Mouse (Mus musculus) testis, adult 10 weeks (tissue): Measurements from ENCODE around the gene Cyp11a1. TPM values are rescaled to one million over a fixed set of nuclear protein-coding genes. Genes with fewer than 3 reads are reported as not detected.

ENCODE experiments used
- polyA plus RNA-seq: library from polyadenylated mRNA; stranded (reverse); fragments of 350-450 nt; fragmentation: Illumina TruSeq; extraction: RNeasy Lipid Tissue Mini Kit (QIAGEN cat#74804); gene quantifications from one replicate; pipeline ENCODE4 v1.2.3, GENCODE M21; 2014; ENCODE audit warnings: low read depth, low replicate concordance

Cyp11a1 gene
- 32.6 TPM for polyA plus RNA-seq

GRCm38 (mm10) chr9:58005753-58006461, at the start of gene Cyp11a1:
Cyp11a1 (plus strand) TSS chr9:58006411.

DNA sequence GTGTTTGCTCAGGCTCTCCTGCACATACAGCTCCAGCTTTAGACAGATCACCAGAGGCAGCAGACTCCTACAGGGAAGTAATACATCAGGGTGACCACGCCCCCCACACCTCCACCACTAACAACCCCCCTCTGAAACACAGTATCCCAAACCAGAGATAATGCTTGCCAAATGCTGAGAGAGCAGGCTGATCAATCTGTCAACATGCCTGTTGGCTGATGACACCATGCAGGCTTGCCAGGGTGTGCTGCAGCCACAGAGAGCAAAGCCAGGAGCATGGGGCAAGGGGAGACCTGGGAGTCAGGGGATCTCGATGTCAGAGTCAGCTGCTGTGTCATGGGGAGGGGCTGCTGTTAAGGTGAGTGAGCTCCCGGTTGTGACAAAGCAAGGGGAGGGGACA, 57.3 kb downstream of the Cyp11a1 start, which contains the start of gene Stra6:
Gene Stra6, plus strand, starts transcription at position 258 of the 400 bp plus-strand sequence.

Other genes starting within 250 kb of the Cyp11a1 start
- 98.7 TPM for gene Clk3, start 240.6 kb upstream of the Cyp11a1 start, polyA plus RNA-seq
- gene Arid3b, start 169.6 kb upstream of the Cyp11a1 start, polyA plus RNA-seq: 14.5 TPM
- gene Ubl7, start 95.4 kb upstream of the Cyp11a1 start, polyA plus RNA-seq: 591 TPM
- 5.1 TPM for gene Sema7a, start 66.3 kb upstream of the Cyp11a1 start, polyA plus RNA-seq
- 0.08 TPM for gene Stra6, start 57.4 kb downstream of the Cyp11a1 start, polyA plus RNA-seq
- 16.1 TPM for gene Ccdc33, start 112.4 kb downstream of the Cyp11a1 start, polyA plus RNA-seq
- 0.35 TPM for gene Islr, start 197.9 kb downstream of the Cyp11a1 start, polyA plus RNA-seq
- 0.39 TPM for gene Islr2, start 197.9 kb downstream of the Cyp11a1 start, polyA plus RNA-seq
- gene Pml, start 243.4 kb downstream of the Cyp11a1 start, polyA plus RNA-seq: 0.48 TPM
- 3.7 TPM for gene Stoml1, start 246.8 kb downstream of the Cyp11a1 start, polyA plus RNA-seq